Mouse (Mus musculus): ENCODE data around the gene Igsf3. TPM values are rescaled to one million over a fixed set of nuclear protein-coding genes. Genes with fewer than 3 reads are reported as not detected.

Gene Igsf3
- total RNA-seq, 1 experiment = 22.9 TPM

DNA sequence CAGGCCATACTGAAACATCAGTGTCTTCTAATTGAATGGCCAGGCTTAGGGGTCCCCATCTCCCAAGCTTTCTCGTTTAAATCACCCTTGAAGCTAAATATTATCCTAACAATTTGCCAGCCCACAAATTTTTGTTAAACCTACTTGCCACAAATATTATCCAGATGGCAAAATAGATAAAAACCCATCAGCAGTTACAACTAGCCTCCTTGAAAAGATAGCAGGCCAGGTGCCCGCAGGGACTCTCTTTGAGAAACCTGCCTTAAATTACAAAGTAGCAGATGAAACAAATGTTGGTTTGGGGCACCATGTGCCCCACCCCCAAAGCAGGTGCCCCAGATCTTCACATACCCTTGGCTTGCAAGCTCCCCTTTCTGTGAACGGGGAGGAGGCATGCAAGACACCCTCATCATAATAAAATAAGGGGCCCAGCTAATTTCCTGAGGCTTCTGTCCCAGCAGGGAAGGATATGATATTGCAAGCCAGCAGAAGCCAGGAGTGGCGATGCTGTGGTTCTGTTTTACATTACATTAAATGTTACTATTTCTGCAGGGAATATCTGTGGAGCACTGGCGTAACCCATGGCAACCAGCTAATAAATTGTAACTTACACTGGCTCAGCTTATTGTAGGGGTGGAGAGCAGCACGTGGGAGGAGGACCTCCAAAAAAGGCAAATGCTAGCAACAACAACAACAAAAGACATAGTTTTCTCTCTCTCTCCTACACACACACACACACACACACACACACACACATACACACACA, 27.2 kb upstream of the Igsf3 start:
- H3K4me1 ChIP-seq (ENCODE audit: control insufficient read depth in 2 of 2, insufficient read depth in 2 of 2, low read length in 2 of 2, poor library complexity in 1 of 2) = peaks cover 13 to 23% of the 10 kb centered on the region in 2 experiments
- no peak overlapping the region for H3K9ac ChIP-seq (ENCODE audit: insufficient read depth, low read depth, low read length, poor library complexity, severe bottlenecking)
- TF ChIP-seq ZC3H11A (IDR thresholded peaks at IDR 0.05; ENCODE audit: borderline replicate concordance, low read depth, low read length) (no peak), ZNF384 (IDR thresholded peaks at IDR 0.05; ENCODE audit: low read depth, low read length) (no peak)
- in situ Hi-C loops (cut with MboI; ENCODE audit: low sequenced_read_pairs in 2 of 2, unreplicated experiment in 2 of 2) = no loop called here
- H3K27ac ChIP-seq (ENCODE audit: insufficient read depth, low read depth, low read length, poor library complexity, severe bottlenecking) = no peak overlapping the region
- DNase-seq (ENCODE audit: low read depth, low spot score) = no peak
- no peak overlapping the region for H3K4me3 ChIP-seq (ENCODE audit: insufficient read depth in 1 of 2, low read depth in 1 of 2, low read length in 2 of 2, poor library complexity in 1 of 2, severe bottlenecking in 1 of 2)
- no peaks in the 10 kb centered on the region for H3K9me3 ChIP-seq (ENCODE audit: control insufficient read depth, insufficient read depth, low read depth, low read length)
- H3K36me3 ChIP-seq (ENCODE audit: control insufficient read depth, insufficient read depth, low read length, poor library complexity, severe bottlenecking) = no peaks in the 10 kb centered on the region

DNA sequence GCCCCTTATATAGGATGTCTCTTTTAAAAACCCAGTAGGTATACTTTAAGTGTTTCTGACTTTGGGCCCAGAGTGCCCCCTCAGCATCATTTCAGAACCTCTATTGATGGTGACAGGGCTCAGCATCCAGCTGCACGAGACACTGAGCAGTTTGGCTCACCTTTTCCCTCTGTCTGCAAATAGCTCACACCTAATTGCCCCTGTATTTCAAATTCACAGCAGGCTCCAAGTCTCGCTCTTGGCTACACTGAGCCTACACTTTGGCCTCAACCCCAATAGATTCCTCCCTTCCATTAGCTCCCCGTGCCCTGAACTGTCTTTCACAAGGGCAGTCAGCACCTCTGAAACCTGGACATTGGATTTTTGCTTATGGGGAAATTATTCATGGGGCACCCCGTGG, 26.5 kb upstream of the Igsf3 start:
- H3K4me1 ChIP-seq (ENCODE audit: control insufficient read depth in 2 of 2, insufficient read depth in 2 of 2, low read length in 2 of 2, poor library complexity in 1 of 2) = peaks cover 9 to 18% of the 10 kb centered on the region in 2 experiments
- no peak overlapping the region for H3K9ac ChIP-seq (ENCODE audit: insufficient read depth, low read depth, low read length, poor library complexity, severe bottlenecking)
- no peaks in the 10 kb centered on the region for H3K36me3 ChIP-seq (ENCODE audit: control insufficient read depth, insufficient read depth, low read length, poor library complexity, severe bottlenecking)
- H3K4me3 ChIP-seq (ENCODE audit: insufficient read depth in 1 of 2, low read depth in 1 of 2, low read length in 2 of 2, poor library complexity in 1 of 2, severe bottlenecking in 1 of 2) = no peak overlapping the region
- no peak for DNase-seq (ENCODE audit: low read depth, low spot score)
- in situ Hi-C loops (cut with MboI; ENCODE audit: low sequenced_read_pairs in 2 of 2, unreplicated experiment in 2 of 2) = no loop called here
- H3K9me3 ChIP-seq (ENCODE audit: control insufficient read depth, insufficient read depth, low read depth, low read length) = no peaks in the 10 kb centered on the region
- TF ChIP-seq MAFK (IDR thresholded peaks at IDR 0.05; ENCODE audit: insufficient read depth, low read depth, low read length) = no peak
- H3K27ac ChIP-seq (ENCODE audit: insufficient read depth, low read depth, low read length, poor library complexity, severe bottlenecking) = no peak overlapping the region

DNA sequence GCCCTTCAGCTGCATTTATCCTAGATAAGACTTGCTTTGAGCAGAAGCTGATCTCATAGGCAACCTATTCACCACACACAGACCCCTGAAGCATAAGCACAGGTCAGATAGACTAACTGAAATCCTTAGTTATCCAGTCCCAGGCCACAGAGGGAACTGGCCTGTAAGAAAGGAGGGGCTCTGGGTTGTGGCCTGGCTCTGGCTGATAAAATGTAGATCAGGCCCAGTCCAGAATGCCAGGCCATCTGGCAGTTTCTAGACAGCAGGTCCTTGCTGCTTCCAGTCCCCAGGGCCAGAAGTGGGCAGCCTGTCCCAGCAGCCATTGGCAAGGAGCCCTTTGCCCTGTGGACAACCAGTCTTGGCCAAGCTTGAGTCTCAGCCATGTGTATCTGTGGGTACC, 22.4 kb upstream of the Igsf3 start:
- Histone ChIP-seq H3K9ac (ENCODE audit: insufficient read depth, low read depth, low read length, poor library complexity, severe bottlenecking) (no peak overlapping the region), H3K9me3 (ENCODE audit: control insufficient read depth, insufficient read depth, low read depth, low read length) (no peaks in the 10 kb centered on the region), H3K4me3 (ENCODE audit: insufficient read depth in 1 of 2, low read depth in 1 of 2, low read length in 2 of 2, poor library complexity in 1 of 2, severe bottlenecking in 1 of 2) (no peak overlapping the region), H3K27ac (ENCODE audit: insufficient read depth, low read depth, low read length, poor library complexity, severe bottlenecking) (no peak overlapping the region), H3K36me3 (ENCODE audit: control insufficient read depth, insufficient read depth, low read length, poor library complexity, severe bottlenecking) (no peaks in the 10 kb centered on the region), H3K4me1 (ENCODE audit: control insufficient read depth in 2 of 2, insufficient read depth in 2 of 2, low read length in 2 of 2, poor library complexity in 1 of 2) (peaks cover 6 to 9% of the 10 kb centered on the region in 2 experiments; a peak in 2 of 4 replicates)
- no peak for TF ChIP-seq HCFC1 (IDR thresholded peaks at IDR 0.05; ENCODE audit: borderline replicate concordance, insufficient read depth, low read length)
- TF ChIP-seq ZNF384 (IDR thresholded peaks at IDR 0.05; ENCODE audit: low read depth, low read length) = no peak
- no peak for TF ChIP-seq MAFK (IDR thresholded peaks at IDR 0.05; ENCODE audit: insufficient read depth, low read depth, low read length)
- no peak for TF ChIP-seq CHD2 (IDR thresholded peaks at IDR 0.05; ENCODE audit: low read depth, low read length)
- TF ChIP-seq ZC3H11A (IDR thresholded peaks at IDR 0.05; ENCODE audit: borderline replicate concordance, low read depth, low read length) = no peak
- DNase-seq (ENCODE audit: low read depth, low spot score) = no peak
- in situ Hi-C loops (cut with MboI; ENCODE audit: low sequenced_read_pairs in 2 of 2, unreplicated experiment in 2 of 2) = no loop called here

DNA sequence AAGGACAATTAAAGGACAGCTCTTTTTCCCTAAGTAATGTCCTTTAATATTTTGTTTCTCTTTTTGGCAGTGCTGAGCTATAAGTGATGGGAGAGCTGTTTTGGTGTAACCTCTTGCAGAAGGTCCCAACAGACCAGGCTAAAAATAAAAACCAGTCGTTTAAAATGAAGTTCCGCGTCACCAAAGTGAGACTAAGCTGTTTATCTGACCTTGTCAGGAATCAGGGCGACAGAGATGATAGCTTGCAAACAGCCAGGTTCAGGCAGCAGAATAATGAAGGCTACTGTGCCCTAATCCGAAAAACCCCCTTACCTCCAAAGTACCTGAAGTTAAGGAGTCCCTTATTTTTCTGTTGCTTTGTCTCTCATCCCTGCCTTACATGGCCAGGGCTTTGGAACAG, 21.2 kb upstream of the Igsf3 start:
- Histone ChIP-seq H3K9me3 (ENCODE audit: control insufficient read depth, insufficient read depth, low read depth, low read length) (no peaks in the 10 kb centered on the region), H3K27ac (ENCODE audit: insufficient read depth, low read depth, low read length, poor library complexity, severe bottlenecking) (no peak overlapping the region), H3K4me1 (ENCODE audit: control insufficient read depth in 2 of 2, insufficient read depth in 2 of 2, low read length in 2 of 2, poor library complexity in 1 of 2) (peaks cover 6 to 9% of the 10 kb centered on the region in 2 experiments; a peak in 2 of 4 replicates), H3K4me3 (ENCODE audit: insufficient read depth in 1 of 2, low read depth in 1 of 2, low read length in 2 of 2, poor library complexity in 1 of 2, severe bottlenecking in 1 of 2) (no peak overlapping the region), H3K9ac (ENCODE audit: insufficient read depth, low read depth, low read length, poor library complexity, severe bottlenecking) (no peak overlapping the region), H3K36me3 (ENCODE audit: control insufficient read depth, insufficient read depth, low read length, poor library complexity, severe bottlenecking) (no peaks in the 10 kb centered on the region)
- DNase-seq (ENCODE audit: low read depth, low spot score) = no peak
- TF ChIP-seq ZC3H11A (IDR thresholded peaks at IDR 0.05; ENCODE audit: borderline replicate concordance, low read depth, low read length) = no peak
- TF ChIP-seq ZNF384 (IDR thresholded peaks at IDR 0.05; ENCODE audit: low read depth, low read length) = no peak
- no peak for TF ChIP-seq MAFK (IDR thresholded peaks at IDR 0.05; ENCODE audit: insufficient read depth, low read depth, low read length)
- no peak for TF ChIP-seq CHD2 (IDR thresholded peaks at IDR 0.05; ENCODE audit: low read depth, low read length)
- no peak for TF ChIP-seq HCFC1 (IDR thresholded peaks at IDR 0.05; ENCODE audit: borderline replicate concordance, insufficient read depth, low read length)
- in situ Hi-C loops (cut with MboI; ENCODE audit: low sequenced_read_pairs in 2 of 2, unreplicated experiment in 2 of 2) = no loop called here

Data from ES-E14 (cell line).